Mouse (Mus musculus) cerebellum, adult 2 months (tissue): ENCODE measurements at regions not wholly inside any gene's neighbourhood (a gene's known extent, or its start where the extent isn't known, plus 50 kb on each side); places are given as distances from the start of the nearest gene placed in this dataset.

Experiments used
- CTCF ChIP-seq: fragments of 200-500 bp; IDR thresholded peaks from 2 replicates; pipeline ENCODE4 v1.5.1; 2011; ENCODE audit warnings: low read depth, mild to moderate bottlenecking, control low read depth, low read length, moderate library complexity, borderline replicate concordance; ENCODE audit not compliant: insufficient read depth
- POLR2A ChIP-seq: fragments of 200-500 bp; IDR thresholded peaks from 2 replicates; pipeline ENCODE4 v1.6.1; 2011; ENCODE audit warnings: low read length, control low read depth, borderline replicate concordance; ENCODE audit not compliant: insufficient read depth

- TF ChIP-seq CTCF (no peak), POLR2A (no peak)
Observed at GRCm38 (mm10) chr1:83535461-83535860, 127.5 kb upstream of the Sphkap start.
